Mouse (Mus musculus) T-cell, adult 2 months (primary cell): ENCODE data around the gene Ercc5.

Source experiments
- DNase-seq: peaks from one replicate; pipeline ENCODE4 v3.0.0; 2022; ENCODE audit warnings: low spot score

Gene Ercc5

DNA sequence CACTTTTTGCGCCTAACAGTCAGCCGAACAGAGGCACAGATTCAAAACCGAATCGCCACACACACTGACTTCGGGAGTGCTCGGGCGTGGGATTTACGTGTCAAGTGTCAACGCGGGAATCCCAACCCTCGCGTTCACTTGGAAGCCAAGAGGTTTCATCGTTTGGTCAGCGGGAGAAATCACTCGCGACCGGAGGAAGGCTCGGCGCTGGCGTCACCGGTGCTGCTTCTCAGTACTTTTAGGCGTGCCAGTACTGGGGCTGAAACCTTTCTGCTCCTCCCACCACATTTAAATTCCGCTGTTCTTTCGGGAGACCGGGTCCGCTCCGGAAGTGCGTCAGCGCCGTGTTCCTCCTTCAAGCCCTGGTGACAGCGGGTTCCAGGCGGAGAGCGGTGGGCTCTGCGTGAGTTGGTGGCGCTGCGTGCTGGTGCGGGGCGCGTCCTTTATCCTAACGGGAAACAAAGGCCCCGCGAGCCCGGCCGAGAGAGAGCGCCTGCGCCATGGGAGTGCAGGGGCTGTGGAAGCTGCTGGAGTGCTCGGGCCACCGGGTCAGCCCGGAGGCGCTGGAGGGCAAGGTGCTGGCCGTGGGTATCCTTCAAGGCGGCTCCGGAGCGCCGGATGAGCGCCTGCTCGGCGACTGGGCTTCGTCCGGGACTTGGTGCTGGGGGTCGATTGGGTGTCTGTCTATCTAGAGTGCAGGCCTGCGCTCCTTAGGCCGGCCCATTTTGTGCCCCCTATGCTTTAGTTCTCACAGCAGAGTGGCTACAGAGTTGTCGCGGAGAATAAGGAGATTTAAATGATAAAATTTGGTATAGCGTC is at the start of gene Ercc5:
Gene Ercc5 (plus strand): TSS at position 182 of the 819 bp plus-strand sequence.
- peak; percentile 88 for DNase-seq

DNA sequence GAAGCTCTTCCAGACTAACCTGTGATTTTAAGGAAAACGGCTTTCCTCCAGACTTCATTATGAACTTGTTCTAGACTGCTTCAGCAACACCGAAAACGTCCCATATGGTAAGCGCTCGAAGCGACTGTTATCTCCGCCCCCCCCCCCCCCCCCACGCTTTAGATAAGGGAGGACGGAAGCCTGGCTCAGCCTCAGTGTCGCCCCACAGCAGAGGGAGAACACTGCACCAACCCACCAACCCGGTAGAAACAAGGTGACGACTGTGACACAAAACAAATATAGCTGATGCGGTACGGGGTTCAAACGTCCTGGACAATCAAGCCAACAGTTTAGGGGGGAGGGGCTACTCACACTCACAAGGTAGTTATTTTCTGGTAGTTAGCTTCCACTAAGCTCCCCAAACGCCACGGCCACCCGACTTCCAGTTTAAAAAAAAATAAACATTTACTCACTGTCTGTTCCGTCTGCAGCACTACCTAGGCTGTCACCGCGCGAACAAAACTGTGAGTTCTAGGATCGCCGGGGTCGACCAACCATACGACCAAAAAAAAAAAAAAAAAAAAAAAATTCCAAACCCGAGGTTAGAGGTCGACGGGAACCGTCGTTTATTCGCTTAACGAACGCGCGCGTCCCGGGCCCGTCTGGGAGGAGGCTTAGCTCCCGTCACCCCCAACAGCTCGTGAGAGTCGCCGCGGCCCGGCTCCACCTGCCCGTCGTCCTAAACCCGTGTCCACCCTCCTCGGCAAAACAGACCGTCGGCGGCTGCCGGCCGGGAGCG is 45.9 kb upstream of the Ercc5 start:
- peak; percentile 66 for DNase-seq

DNA sequence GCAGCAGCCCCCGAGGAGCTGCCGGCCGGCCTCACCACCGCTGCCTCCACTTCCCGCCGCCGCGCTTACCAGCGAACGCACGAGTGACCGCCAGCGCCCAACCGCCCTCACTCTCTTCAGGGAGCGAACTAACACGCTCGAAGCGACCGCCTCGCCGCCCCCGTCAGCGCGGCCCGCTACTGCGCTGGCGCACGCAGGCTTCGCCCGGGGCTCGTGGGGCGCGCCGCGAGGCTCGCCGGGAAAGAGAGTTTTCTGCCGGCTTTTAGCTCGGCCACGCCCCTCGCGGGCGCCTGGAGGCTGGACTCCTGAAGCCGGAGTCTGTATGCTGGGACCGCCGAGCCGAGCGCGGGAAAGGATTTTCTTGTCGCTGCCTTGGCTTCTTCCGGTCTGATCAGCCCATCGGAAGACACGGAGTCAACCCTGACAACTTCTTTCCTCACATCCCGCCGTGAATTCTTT is 45.3 kb upstream of the Ercc5 start, which contains the start of gene Tex30:
Gene Tex30 (minus strand): TSS at position 183 of the 459 bp plus-strand sequence.
- DNase-seq, result peak; percentile 91

DNA sequence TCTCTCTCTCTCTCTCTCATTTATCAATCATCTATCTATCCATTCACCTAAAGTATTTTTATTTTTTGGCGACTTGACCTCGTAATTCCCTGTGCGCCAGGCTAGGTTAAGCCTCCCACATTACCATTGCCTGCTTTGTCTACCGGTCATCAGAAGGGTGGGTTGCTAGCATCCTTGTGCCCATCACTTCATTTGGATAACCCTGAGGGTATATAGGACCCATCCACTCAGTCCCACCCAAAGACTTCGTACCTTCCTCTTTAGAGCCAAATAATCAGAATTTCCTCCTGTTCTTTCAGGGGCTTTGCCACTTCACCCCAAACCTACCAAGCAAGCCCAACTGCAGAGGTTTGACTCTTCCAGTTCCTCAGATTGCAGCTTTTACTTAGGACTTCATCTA is 44.6 kb upstream of the Ercc5 start:
- DNase-seq, result no peak

DNA sequence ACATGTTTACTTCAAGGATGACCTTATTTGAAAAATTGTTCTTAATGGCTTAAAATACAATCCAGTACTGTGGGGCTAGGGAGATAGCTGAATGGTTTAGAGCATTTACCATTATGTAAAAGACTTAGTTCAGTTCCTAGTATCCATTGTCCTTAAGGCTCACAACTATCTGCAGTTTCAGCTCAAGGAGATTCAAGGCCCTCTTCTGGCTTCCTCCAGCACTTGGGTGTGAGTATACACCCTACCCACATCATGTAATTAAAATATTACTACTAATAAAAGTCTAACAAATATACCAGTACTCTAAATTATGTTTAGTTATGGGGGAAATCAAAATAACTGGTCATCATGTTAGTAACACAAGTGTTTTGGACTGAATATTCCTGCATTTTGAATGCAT is 30.0 kb upstream of the Ercc5 start:
- DNase-seq, result no peak

DNA sequence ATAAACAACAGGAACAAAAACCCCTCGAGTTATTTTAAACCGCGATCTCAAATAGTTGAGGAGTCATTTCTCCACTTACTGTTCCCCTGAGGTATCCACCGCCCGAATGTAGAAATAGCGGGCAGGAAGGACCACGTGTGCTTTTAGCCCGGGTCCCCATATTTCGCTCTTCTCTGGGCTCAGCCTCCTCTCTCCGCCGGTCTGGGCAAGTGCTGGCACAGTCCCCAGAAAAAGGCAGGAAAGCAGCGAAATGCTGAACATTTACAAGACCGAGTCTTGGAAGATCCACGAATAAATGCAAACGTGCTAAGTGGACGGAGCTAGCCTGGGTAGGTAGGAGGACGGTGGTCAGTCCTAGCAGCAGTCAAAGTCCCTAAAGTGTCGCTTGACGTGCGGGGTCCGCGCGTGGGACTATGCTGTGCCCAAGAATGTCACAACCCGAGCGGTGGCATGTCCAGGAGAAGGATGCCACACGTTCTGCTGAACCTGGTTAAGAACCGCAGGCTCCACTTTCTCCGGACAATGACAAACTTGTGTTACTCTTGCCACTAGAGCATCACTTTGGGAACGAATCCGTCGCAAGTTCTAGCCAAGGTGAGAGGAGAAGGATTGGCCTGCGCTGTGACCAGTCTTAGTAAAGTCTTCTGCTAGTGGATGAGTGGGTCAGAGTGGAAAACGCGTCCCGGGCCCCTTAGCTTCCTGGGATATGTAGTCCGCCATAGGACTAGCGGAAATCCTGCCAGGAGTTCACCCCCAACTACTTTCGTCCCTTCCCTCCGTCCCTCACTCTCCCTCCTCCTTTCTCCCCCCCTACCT is 29.1 kb upstream of the Ercc5 start, which contains the start of the genes Kdelc1 and Bivm:
Gene Kdelc1 (minus strand): TSS at position 570 of the 816 bp plus-strand sequence.
Gene Bivm (plus strand): TSS at position 719 of the 816 bp plus-strand sequence.
- peak; percentile 76 for DNase-seq

DNA sequence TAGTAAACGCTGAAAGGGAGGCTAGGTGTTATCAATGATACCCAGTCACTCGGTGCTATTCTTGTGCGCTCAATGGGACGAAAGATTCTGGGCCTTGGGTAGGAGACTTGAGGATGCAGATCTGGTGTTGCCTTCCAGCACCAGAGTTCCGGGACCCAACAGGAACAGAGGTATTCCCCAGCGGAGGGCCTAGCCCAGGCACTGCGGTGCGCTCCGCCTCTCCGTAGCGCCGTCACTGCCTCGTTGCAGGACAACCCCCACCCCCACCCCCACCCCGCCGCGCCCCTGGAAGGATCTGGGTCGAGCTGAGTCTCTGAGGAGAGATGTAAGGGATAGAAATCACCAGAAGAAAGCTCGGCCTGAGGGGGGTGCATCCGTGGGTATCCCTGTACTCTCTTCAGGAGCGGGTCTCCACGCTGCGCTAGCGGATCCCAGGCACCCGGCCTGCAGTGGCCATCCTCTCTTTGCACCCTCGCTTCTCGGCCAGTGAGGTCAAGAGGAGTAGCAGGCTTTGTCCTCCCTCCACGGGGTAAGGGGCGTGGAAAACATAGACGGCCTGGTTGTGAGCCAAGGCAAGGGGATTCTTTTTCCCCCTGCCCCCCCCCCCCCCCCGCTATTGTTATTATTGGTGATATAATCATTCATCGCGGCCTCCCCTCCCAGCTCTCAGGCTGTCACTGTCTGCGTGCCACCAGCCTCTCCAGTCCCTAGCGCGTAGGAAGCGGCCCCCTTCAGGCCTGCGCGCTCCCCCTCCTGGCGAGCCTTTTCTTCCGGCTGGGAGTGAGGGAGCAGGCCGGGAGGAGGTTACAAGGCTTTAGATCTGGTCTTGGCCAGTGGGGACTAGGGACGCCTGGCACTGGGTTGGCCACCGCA is 28.1 kb upstream of the Ercc5 start:
- DNase-seq, result peak; percentile 48

DNA sequence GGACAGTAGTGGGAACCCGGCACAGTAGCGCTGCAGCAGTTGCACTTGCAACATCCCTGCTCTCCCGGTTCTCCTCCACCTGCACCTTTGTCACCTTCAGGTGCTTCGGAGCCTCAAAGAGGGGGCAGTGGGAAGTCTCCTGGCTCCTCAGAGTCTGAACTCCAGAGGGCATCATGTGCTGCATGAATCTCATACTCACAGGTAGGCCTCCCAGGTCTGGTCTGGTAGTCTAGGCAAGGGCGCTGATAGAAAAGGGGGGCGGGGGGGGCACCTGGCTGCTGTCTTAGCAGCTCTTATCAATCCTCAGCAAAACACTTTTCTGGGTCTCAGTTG is 27.5 kb upstream of the Ercc5 start:
- no peak for DNase-seq

DNA sequence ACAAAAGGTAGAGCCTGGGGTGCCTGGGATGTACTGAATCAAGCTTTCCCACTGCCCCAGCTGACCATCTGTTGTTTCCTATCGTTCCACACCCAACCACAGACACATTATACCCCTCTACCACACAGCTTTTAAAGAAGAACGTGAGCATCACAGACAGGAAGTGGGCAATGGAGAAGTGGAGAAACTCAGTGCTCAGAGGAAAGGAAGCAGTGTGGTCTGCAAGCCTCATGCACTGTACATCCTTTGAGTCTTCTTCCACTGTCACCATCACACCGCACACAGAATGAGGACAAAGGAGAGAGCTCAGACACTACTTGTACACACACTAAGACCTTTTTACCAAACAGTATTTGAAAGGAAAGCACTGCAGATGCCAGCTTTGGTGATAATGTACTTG is 25.3 kb upstream of the Ercc5 start:
- DNase-seq, result peak; percentile 67

DNA sequence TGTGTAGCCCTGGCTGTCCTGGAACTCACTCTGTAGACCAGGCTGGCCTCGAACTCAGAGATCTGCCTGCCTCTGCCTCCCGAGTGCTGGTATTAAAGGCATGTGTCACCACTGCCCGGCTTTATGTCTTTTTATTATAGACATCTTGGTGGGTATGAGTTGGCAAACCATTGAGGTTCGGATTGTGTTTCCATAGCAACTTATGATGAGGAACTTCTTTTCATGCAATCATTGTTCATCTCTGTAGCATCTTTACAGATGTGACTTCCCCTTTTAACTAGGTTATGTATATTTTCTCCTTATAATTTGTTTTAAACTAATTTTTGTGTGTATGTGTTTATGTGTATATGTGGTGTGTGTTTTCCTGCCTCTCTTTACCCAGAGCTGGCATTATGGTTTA is 22.0 kb upstream of the Ercc5 start:
- DNase-seq, result no peak

DNA sequence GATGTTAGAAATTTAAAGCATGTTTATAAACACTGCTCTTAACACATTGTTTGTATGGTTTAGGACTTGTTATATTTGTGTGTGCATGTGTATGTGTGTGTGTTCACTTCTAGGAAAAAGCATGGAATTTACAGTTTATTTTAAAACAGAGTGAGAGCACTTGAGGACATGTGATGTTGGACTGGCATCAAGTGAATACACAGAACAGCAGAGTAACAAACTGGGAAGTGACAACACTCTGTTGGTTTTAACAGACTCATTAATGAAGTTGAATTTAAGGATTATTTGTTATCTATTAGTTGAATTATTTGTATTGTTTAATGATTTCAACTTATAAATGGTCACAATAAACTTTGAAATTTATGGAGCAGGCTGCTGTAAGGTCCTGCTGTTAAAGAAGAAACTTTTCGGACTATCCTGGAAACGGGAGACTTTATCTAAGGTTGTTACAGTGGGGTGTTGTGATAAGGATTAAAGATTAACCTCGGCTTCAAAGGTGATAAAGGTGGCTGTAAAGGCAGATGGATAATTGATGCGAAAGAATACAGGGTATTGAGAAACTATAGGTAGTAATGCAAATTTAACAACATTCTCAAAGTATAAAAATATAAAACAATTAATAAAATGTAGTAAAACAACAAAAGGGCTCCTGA is 17.5 kb upstream of the Ercc5 start:
- no peak for DNase-seq

DNA sequence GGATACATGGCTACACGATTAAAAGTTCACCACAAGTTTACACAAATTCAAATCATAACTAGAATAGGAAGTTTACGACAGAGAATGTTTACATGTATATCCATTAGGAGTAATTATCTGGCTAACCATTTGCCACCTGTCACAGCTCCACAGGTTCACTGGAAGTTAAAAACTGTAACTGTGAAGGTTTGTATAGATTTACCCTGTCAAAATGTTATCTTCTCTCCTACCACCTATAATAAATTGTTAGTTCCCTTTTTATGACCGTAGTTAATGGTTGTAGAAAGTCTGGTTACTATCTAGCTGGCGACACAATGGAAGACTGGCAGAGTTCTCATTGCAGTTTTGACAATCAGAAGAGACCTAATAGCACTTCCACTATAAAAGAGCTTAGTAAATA is 7.3 kb upstream of the Ercc5 start:
- no peak for DNase-seq

DNA sequence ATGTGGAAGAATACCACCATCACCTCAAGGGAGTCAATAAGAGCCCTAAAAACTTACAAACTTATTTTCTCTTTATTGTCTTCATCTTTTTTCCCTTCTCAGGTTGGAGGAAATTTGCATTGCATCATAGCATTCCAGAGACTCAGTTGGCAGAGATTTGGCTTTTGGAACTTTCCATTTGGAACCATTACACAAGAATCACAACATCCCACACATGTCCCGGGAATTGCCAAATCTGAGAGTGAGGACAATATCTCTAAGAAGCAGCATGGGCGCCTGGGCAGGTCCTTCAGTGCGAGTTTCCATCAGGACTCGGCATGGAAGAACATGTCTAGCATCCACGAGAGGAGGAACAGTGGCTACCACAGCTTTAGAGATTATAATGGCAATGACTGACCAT is 4.8 kb upstream of the Ercc5 start:
- DNase-seq, result no peak

DNA sequence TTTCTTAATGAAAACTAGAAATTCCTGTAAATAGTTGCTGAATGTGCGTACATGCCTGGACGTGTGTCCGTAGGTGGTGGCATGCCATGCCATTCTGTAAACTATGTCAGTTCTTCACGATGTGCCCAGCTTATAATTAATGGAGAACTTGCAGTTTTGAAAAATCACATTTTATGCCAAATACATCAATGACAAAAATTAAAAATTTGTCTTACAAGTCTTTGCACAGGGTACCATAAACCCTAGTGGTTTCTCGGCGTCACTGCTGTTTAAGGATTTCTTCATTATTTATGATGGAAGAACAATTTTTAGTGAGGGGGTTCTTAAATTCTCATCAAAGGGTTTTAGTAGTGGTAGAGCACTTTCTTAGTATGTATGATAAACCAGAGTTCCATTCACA is 1.2 kb downstream of the Ercc5 start:
- no peak for DNase-seq

DNA sequence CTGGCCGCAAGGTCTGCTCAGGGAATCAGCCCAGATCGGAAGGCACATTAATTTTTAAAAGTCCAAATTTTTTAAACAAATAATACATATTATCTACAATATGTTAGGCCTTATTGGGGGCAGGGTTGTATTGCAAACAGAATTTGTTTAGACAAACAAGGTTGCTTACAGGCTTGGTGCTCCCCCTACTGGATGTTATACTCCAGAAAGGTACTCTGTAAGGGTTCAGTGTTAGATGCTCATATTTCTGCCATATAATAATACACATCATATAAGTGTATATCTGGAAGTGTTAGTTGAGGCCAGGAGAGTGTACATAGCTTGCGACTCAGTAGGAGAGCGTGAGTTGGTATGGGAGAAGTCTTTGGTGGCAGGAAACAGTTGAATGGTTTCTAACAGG is 7.7 kb downstream of the Ercc5 start:
- DNase-seq, result peak; percentile 14

DNA sequence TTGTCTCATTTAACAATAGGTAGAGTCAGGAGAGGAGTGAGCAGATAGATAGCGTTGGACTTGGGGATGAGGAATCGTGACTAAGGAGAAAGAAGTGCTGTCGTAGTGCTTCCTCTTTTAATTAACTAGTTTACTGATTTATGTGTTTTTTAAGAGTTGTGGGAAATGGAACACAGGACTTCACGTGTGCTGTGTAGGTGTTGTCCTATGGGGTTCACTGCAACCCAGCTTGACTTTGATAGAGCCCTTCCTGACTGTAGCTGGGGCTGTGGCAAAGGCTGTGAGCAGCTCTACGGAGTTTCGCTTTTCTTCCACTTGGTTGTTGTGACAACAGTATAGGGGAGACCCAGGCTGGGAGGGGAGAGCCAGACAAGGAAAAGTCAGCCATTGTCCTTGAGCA is 10.8 kb downstream of the Ercc5 start:
- DNase-seq, result no peak

DNA sequence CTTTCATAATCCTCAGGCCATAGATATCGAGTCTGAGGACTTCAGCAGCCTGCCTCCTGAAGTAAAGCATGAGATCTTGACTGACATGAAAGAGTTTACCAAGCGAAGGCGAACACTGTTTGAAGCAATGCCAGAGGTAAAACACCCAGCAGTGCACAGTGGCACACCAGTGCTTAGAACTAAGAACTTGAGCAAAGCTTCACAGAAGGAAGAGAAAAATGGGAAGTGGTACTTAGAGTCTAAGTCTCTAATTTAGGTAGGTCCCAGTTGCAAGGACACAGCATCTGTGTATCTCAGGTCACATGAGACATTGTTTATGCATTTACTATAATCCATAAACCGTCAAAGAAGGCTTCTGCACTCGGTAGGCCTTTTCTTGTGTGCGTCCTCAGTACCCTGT is 14.3 kb downstream of the Ercc5 start:
- DNase-seq, result no peak

DNA sequence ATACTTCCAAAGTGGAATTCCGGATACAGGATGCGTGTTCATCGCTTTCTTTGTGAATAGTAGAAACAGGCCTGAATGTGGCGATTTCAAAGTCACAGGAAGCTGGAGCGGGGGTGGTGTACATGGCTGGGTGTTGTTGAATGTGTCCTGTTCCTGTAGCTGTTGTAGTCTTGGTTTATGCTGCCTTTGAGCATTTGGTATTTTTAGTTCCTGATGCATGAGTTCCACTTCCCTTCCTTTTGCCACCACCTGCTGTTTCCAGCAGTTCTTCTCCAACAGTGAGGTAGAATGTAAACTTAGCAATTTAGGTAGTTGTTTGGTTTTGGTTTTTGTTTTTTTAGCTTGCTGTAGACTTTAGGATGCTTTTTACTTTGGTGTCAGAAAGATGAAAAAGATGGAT is 14.8 kb downstream of the Ercc5 start:
- DNase-seq, result no peak

DNA sequence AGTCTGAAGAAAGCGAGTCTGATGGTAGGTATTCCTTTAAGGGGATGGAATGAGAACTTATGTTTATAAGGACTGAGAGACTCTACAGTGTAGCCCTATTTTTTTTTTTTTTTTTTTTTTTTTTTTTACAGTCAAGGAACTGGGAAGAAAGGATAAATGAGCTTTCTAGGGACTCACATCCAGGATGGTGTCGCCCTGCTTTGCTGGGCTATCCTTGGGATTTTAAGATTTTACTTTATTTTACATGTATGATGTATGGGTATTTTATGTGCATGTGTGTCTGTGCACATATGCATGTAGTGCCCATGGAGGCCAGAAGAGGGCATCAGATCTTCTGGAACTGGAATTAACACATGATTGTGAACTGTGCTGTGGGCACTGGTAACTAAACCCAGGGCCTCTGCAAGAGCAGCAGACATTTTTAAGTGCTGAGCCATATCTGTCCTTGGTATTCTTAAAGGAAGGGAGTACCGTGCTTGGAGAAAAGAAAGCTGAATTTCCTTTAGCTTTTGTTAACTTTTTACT is 20.4 kb downstream of the Ercc5 start:
- no peak for DNase-seq

DNA sequence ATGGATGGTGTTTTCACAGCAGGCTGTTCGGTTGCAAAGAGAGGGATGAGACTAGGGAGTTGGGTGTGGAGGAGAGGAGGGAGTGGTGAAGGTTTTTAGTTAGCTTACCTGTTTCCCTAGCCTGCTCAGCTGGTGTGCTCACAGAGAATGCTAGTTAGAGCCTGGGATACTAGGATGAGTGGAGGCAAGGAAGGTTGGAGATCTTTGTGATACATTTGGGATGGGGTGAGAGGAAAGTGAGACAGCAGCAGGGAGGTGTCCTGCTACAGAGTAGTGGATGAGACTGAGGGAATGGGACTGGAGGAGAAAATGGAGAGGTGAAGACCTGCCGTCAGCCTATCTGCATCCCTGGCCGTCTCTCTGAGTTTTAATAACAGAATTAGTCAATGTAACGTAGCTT is 25.1 kb downstream of the Ercc5 start:
- DNase-seq, result no peak

DNA sequence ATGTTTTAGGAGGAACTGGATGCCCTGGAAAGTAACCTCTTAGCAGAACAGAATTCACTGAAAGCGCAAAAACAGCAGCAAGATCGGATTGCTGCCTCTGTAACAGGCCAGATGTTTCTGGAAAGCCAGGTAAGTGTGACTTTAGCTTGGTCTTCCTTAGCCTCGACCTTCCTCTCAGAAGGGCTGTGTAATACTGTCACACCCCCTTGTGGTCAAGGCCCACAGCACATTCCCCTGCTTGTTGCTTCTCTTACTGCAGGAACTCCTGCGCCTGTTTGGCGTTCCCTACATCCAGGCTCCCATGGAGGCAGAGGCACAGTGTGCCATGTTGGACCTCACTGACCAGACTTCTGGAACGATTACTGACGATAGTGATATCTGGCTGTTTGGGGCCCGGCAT is 26.4 kb downstream of the Ercc5 start:
- no peak for DNase-seq
